Mouse (Mus musculus) heart, postnatal 0 days (tissue): ENCODE data around the gene Arhgap9. TPM values are rescaled to one million over a fixed set of nuclear protein-coding genes. Genes with fewer than 3 reads are reported as not detected.

ENCODE experiments used
- ATAC-seq: fragments of 200-750 bp; cut with Nextera tagmentation; 2 replicates; pipeline ENCODE4 v1.8.0; 2017; ENCODE audit warnings: low read depth, moderate number of reproducible peaks, moderate library complexity; ENCODE audit not compliant: insufficient read depth
- DNase-seq: peaks from one replicate; pipeline ENCODE4 v3.0.0-alpha.2; 2016; ENCODE audit warnings: low spot score
- H3K27ac ChIP-seq: fragments of 300-500 bp; sonication (generic); 2 replicates; pipeline ENCODE4 v1.5.1; 2014; ENCODE audit warnings: low read depth, mild to moderate bottlenecking
- H3K27me3 ChIP-seq: fragments of 300-500 bp; sonication (generic); 2 replicates; pipeline ENCODE4 v1.6.1; 2014; ENCODE audit warnings: low read length, mixed read lengths; ENCODE audit not compliant: control insufficient read depth, insufficient read depth
- H3K36me3 ChIP-seq: fragments of 300-500 bp; sonication (generic); replicated peaks from 2 replicates; pipeline ENCODE4 v1.6.1; 2014; ENCODE audit warnings: low read length, mixed read lengths; ENCODE audit not compliant: control insufficient read depth, insufficient read depth
- H3K4me1 ChIP-seq: fragments of 300-500 bp; sonication (generic); 2 replicates; pipeline ENCODE4 v1.6.1; 2014; ENCODE audit warnings: antibody characterized with exemption; ENCODE audit not compliant: control insufficient read depth, insufficient read depth
- H3K4me2 ChIP-seq: fragments of 300-500 bp; sonication (generic); 2 replicates; pipeline ENCODE4 v1.6.1; 2014; ENCODE audit warnings: low read depth, mild to moderate bottlenecking, low read length, moderate library complexity
- H3K4me3 ChIP-seq: fragments of 300-500 bp; sonication (generic); 2 replicates; pipeline ENCODE4 v1.5.1; 2014; ENCODE audit warnings: low read depth, low read length
- H3K9ac ChIP-seq: fragments of 300-500 bp; sonication (generic); replicated peaks from 2 replicates; pipeline ENCODE4 v1.6.1; 2014; ENCODE audit warnings: low read depth, low read length, mixed read lengths
- H3K9me3 ChIP-seq: fragments of 300-500 bp; sonication (generic); replicated peaks from 2 replicates; pipeline ENCODE4 v1.6.1; 2016; ENCODE audit warnings: low read length; ENCODE audit not compliant: control insufficient read depth
- CTCF ChIP-seq: IDR thresholded peaks from 2 replicates; pipeline ENCODE4 v1.5.1; 2016; ENCODE audit warnings: antibody characterized with exemption, control low read depth, low read depth
- EP300 ChIP-seq: IDR thresholded peaks from 2 replicates; pipeline ENCODE4 v1.6.1; 2016; ENCODE audit warnings: antibody characterized with exemption, low read depth
- WGBS: fragments of 180-500 bp; shearing (Covaris S2); extraction: QIAGEN DNeasy Blood & Tissue Kit; methylation state at CpG from one replicate; pipeline ENCODE4 v1.1.7; 2014; 5-methylcytosine and 5-hydroxymethylcytosine counted together
- polyA plus RNA-seq: library from polyadenylated mRNA; unstranded; fragments of >200 nt; fragmentation: Nextera tagmentation; extraction: Ambion mirVana; gene quantifications from 2 replicates; pipeline ENCODE4 v1.2.1, GENCODE M21; 2015
- total RNA-seq: library from RNA; depleted of rRNA; stranded (reverse); fragments of >200 nt; gene quantifications from 2 replicates; pipeline ENCODE4 v1.2.3, GENCODE M21; 2014; ENCODE audit warnings: low replicate concordance; rRNA removed

The Arhgap9 gene
- total and polyA plus RNA-seq, 2 experiments from 2014 or later = 0.73 to 1.8 TPM

GRCm38 (mm10) chr10:127369834-127370820, 48.4 kb downstream of the Arhgap9 start, which contains the start of gene Inhbc:
Inhbc (minus strand) TSS chr10:127370431.
- H3K4me2 ChIP-seq = no peak within 1 kb of the TSS
- DNase-seq = no peak
- TF ChIP-seq CTCF (no peak), EP300 (no peak)
- WGBS = 69% methylated on average over 22 of the region's 22 CpGs
- no peaks in the 10 kb centered on the region for H3K4me1 ChIP-seq
- H3K27me3 ChIP-seq = no peaks in the 10 kb centered on the region
- H3K27ac ChIP-seq = no peak within 1 kb of the TSS
- no peaks in the 10 kb centered on the region for H3K36me3 ChIP-seq
- ATAC-seq = no peak
- no peaks in the 10 kb centered on the region for H3K9me3 ChIP-seq
- no peak within 1 kb of the TSS for H3K4me3 ChIP-seq
- no peak within 1 kb of the TSS for H3K9ac ChIP-seq

DNA sequence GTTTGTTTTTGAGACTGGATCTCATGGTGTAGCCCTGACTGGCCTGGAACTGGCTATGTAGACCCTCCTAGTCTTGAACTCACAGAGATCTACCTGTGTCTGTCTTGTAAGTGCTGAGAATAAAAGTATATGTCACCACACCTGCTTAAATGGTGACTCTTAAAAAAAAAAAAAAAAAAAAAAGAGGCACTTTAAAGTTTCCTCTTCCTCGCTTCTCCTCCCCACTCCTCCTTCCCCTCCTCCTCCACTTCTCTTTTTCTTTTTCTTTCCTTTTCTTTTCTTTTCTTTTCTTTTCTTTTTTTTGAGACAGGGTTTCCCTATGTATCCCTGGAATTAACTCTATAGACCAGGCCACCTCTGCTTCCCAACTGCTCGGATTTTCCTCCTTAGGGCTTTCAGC, 49.3 kb downstream of the Arhgap9 start:
- 76% methylated on average over 2 of the region's 2 CpGs for WGBS
- Histone ChIP-seq H3K27ac (no peak overlapping the region), H3K36me3 (no peaks in the 10 kb centered on the region), H3K4me3 (no peak overlapping the region), H3K4me1 (no peaks in the 10 kb centered on the region), H3K9ac (no peak overlapping the region), H3K4me2 (no peak overlapping the region), H3K9me3 (no peaks in the 10 kb centered on the region), H3K27me3 (no peaks in the 10 kb centered on the region)
- DNase-seq = no peak
- TF ChIP-seq EP300 (no peak), CTCF (no peak)
- ATAC-seq = no peak

DNA sequence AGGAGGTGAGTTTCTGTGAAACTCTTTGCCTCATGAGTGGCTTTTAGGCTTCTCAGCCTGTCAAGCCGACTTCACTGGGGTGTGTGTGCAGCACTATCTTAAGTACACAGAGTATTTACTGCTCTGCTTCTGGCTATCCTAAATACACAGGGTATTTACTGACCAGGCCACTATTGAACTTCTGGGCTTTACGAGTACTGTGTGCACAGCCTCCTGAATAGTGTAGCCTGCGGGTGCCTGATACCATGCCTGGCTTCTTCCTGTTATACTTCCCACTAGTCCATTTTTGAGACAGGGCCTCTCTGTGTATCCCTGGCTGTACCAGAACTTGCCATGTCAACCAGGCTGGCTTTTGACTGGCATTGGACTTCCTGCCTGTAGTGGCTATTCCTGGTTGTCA, 55.9 kb downstream of the Arhgap9 start:
- TF ChIP-seq CTCF (no peak), EP300 (no peak)
- no peaks in the 10 kb centered on the region for H3K27me3 ChIP-seq

More for the DNA sequence above, 55.9 kb downstream of the Arhgap9 start:
- DNase-seq (no peak), ATAC-seq (no peak)
- H3K4me1 ChIP-seq = peaks cover 12% of the 10 kb centered on the region; the same call in 1 of the 2 replicates
- H3K4me2 ChIP-seq = no peak overlapping the region
- no peak overlapping the region for H3K27ac ChIP-seq
- H3K4me3 ChIP-seq = no peak overlapping the region
- no peaks in the 10 kb centered on the region for H3K9me3 ChIP-seq
- H3K9ac ChIP-seq = no peak overlapping the region
- 58% methylated on average over 3 of the region's 3 CpGs for WGBS
- H3K36me3 ChIP-seq = no peaks in the 10 kb centered on the region

Other genes with a start within 250 kb of the Arhgap9 start
- 1.4 and 1.7 TPM in 2 replicates for gene Agap2, start 246.7 kb upstream of the Arhgap9 start, total RNA-seq
- 0.15 and 0.29 TPM in 2 replicates for gene Agap2, start 246.7 kb upstream of the Arhgap9 start, polyA plus RNA-seq
- 39.8 and 45.2 TPM in 2 replicates for gene Os9, start 200.8 kb upstream of the Arhgap9 start, total RNA-seq
- gene Os9, start 200.8 kb upstream of the Arhgap9 start, polyA plus RNA-seq = 36.0 and 40.0 TPM in 2 replicates
- gene B4galnt1, start 156.7 kb upstream of the Arhgap9 start, total RNA-seq = 2.3 and 7.7 TPM in 2 replicates
- gene B4galnt1, start 156.7 kb upstream of the Arhgap9 start, polyA plus RNA-seq = 0.72 and 0.82 TPM in 2 replicates
- 51.0 and 61.2 TPM in 2 replicates for gene Slc26a10, start 141.3 kb upstream of the Arhgap9 start, total RNA-seq
- 22.8 and 23.3 TPM in 2 replicates for gene Slc26a10, start 141.3 kb upstream of the Arhgap9 start, polyA plus RNA-seq
- gene Arhgef25, start 131.9 kb upstream of the Arhgap9 start, total RNA-seq = 20.8 and 44.2 TPM in 2 replicates
- gene Arhgef25, start 131.9 kb upstream of the Arhgap9 start, polyA plus RNA-seq = 10.0 and 13.8 TPM in 2 replicates
- 44.4 and 64.1 TPM in 2 replicates for gene Dtx3, start 126.2 kb upstream of the Arhgap9 start, total RNA-seq
- 28.8 and 30.0 TPM in 2 replicates for gene Dtx3, start 126.2 kb upstream of the Arhgap9 start, polyA plus RNA-seq
- 22.4 and 23.7 TPM in 2 replicates for gene Pip4k2c, start 110.4 kb upstream of the Arhgap9 start, total RNA-seq
- 24.7 and 25.0 TPM in 2 replicates for gene Pip4k2c, start 110.4 kb upstream of the Arhgap9 start, polyA plus RNA-seq
- gene Kif5a, start 58.6 kb upstream of the Arhgap9 start, total RNA-seq = 0.12 and 0.27 TPM in 2 replicates
- gene Kif5a, start 58.6 kb upstream of the Arhgap9 start, polyA plus RNA-seq = 0.11 and 0.23 TPM in 2 replicates
- 175 and 197 TPM in 2 replicates for gene Dctn2, start 55.6 kb upstream of the Arhgap9 start, total RNA-seq
- 149 and 154 TPM in 2 replicates for gene Dctn2, start 55.6 kb upstream of the Arhgap9 start, polyA plus RNA-seq
- 8.3 and 8.7 TPM in 2 replicates for gene Mbd6, start 32.9 kb upstream of the Arhgap9 start, total RNA-seq
- gene Mbd6, start 32.9 kb upstream of the Arhgap9 start, polyA plus RNA-seq = 6.5 and 6.9 TPM in 2 replicates
- gene Mars, start 10.2 kb upstream of the Arhgap9 start, total RNA-seq = 48.9 and 68.9 TPM in 2 replicates
- 62.4 and 64.6 TPM in 2 replicates for gene Mars, start 10.2 kb upstream of the Arhgap9 start, polyA plus RNA-seq
- gene Gli1, start 20.0 kb downstream of the Arhgap9 start, total RNA-seq = 1.1 TPM in 1 of 2 replicates, not detected in the other
- gene Gli1, start 20.0 kb downstream of the Arhgap9 start, polyA plus RNA-seq = 0.51 and 0.59 TPM in 2 replicates
- not detected in 2 replicates for gene Inhbe, start 32.4 kb downstream of the Arhgap9 start, total RNA-seq
- gene Inhbe, start 32.4 kb downstream of the Arhgap9 start, polyA plus RNA-seq = not detected in 2 replicates
- not detected in 2 replicates for gene Inhbc, start 48.5 kb downstream of the Arhgap9 start, total RNA-seq
- gene Inhbc, start 48.5 kb downstream of the Arhgap9 start, polyA plus RNA-seq = not detected in 2 replicates
- gene R3hdm2, start 58.4 kb downstream of the Arhgap9 start, total RNA-seq = 35.4 and 42.8 TPM in 2 replicates
- 31.5 and 32.1 TPM in 2 replicates for gene R3hdm2, start 58.4 kb downstream of the Arhgap9 start, polyA plus RNA-seq
- gene Stac3, start 179.7 kb downstream of the Arhgap9 start, total RNA-seq = 0.08 TPM in 1 of 2 replicates, not detected in the other
- 0.30 TPM in 1 of 2 replicates, not detected in the other for gene Stac3, start 179.7 kb downstream of the Arhgap9 start, polyA plus RNA-seq
- 43.8 and 68.3 TPM in 2 replicates for gene Ndufa4l2, start 193.0 kb downstream of the Arhgap9 start, total RNA-seq
- 46.4 and 47.6 TPM in 2 replicates for gene Ndufa4l2, start 193.0 kb downstream of the Arhgap9 start, polyA plus RNA-seq
- 109 and 161 TPM in 2 replicates for gene Shmt2, start 200.5 kb downstream of the Arhgap9 start, total RNA-seq
- gene Shmt2, start 200.5 kb downstream of the Arhgap9 start, polyA plus RNA-seq = 47.9 and 51.5 TPM in 2 replicates
- gene Nxph4, start 212.6 kb downstream of the Arhgap9 start, total RNA-seq = not detected in 2 replicates
- 0.41 and 0.49 TPM in 2 replicates for gene Nxph4, start 212.6 kb downstream of the Arhgap9 start, polyA plus RNA-seq